30 mouse cellular contexts compared by ENCODE assay signal in genomic region chr4:82374560-82374959, GRCm38 (mm10).
DNase-seq lines count a peak whose midpoint lies in the region; ATAC-seq and TF ChIP-seq lines count a peak whose summit lies in the region.
"Had no signal": no experiment of that assay in that cellular context is flagged by ENCODE, and none has a peak within 500 bp of the region (broad histone marks: within the 10 kb centered on the region; RNA-seq: fewer than 3 reads in every experiment).

No protein-coding gene starts in this region.

- H3K27ac ChIP-seq in heart, embryonic 11.5 days (ENCODE audit: low read depth, low read length) = peak overlapping the region; percentile 29; the same call in 1 of the 2 replicates
- H3K27ac ChIP-seq in hindbrain, embryonic 13.5 days = peak overlapping the region; percentile 52; the same call in 1 of the 2 replicates
- no peak overlapping the region for H3K27ac ChIP-seq in hindbrain, embryonic 10.5 days
- H3K27ac ChIP-seq in stomach, embryonic 16.5 days (ENCODE audit: low read length) = peak overlapping the region; percentile 10; the same call in 1 of the 2 replicates
- H3K27ac ChIP-seq in stomach, postnatal 0 days (replicated peaks) = no peak overlapping the region
- H3K27ac ChIP-seq: forebrain, embryonic 10.5 days; hindbrain, embryonic 14.5 days; liver, embryonic 15.5 days; macrophage; midbrain, embryonic 12.5 days; neural tube, embryonic 12.5 days had no signal

- no peak for TF ChIP-seq CTCF in stomach, postnatal 0 days (IDR thresholded peaks at IDR 0.05; ENCODE audit: low read depth)

- no peak for DNase-seq in heart, adult 18-20 months
- DNase-seq in hindbrain, embryonic 10.5 days (ENCODE audit: low spot score) = no peak
- DNase-seq in stomach, postnatal 0 days (ENCODE audit: low spot score) = no peak
- no peak for DNase-seq in ovary, postnatal 10 days (ENCODE audit: low spot score)
- DNase-seq: adrenal gland, adult 8-10 months; B cell, adult 2 months; cerebellum, adult 11-12 months; cerebellum, postnatal 25 days; gastrocnemius, postnatal 25 days; kidney, adult 18-20 months; kidney, postnatal 4 days; liver; retina, postnatal 1 day; right cerebral cortex, postnatal 25 days; spleen, adult 18-20 months; thymus, postnatal 14 days had no signal

- H3K4me2 ChIP-seq in heart, embryonic 11.5 days = no peak overlapping the region
- H3K4me2 ChIP-seq in hindbrain, embryonic 13.5 days = no peak overlapping the region
- H3K4me2 ChIP-seq in stomach, embryonic 16.5 days (ENCODE audit: low read depth, low read length) = no peak overlapping the region
- H3K4me2 ChIP-seq in stomach, postnatal 0 days (replicated peaks; ENCODE audit: low read depth) = no peak overlapping the region
- H3K4me2 ChIP-seq: hindbrain, embryonic 14.5 days; liver, embryonic 15.5 days; midbrain, embryonic 12.5 days; neural tube, embryonic 12.5 days had no signal

- no peaks in the 10 kb centered on the region for H3K27me3 ChIP-seq in heart, embryonic 11.5 days (ENCODE audit: control insufficient read depth, insufficient read depth, low read length)
- H3K27me3 ChIP-seq in hindbrain, embryonic 13.5 days = no peaks in the 10 kb centered on the region
- H3K27me3 ChIP-seq in hindbrain, embryonic 10.5 days (ENCODE audit: insufficient read depth, poor library complexity, severe bottlenecking) = no peaks in the 10 kb centered on the region
- H3K27me3 ChIP-seq in stomach, embryonic 16.5 days (ENCODE audit: control insufficient read depth, insufficient read depth, low read length) = no peaks in the 10 kb centered on the region
- H3K27me3 ChIP-seq in stomach, postnatal 0 days (ENCODE audit: control insufficient read depth, insufficient read depth, low read length) = no peaks in the 10 kb centered on the region
- H3K27me3 ChIP-seq: CH12.LX; liver, embryonic 15.5 days; midbrain, embryonic 12.5 days; neural tube, embryonic 12.5 days; Patski had no signal

- H3K9ac ChIP-seq in heart, embryonic 11.5 days (ENCODE audit: low read depth, low read length) = no peak overlapping the region; the same call in 1 of the 2 replicates
- no peak overlapping the region for H3K9ac ChIP-seq in hindbrain, embryonic 13.5 days
- H3K9ac ChIP-seq in stomach, embryonic 16.5 days (ENCODE audit: low read length) = no peak overlapping the region
- H3K9ac ChIP-seq in stomach, postnatal 0 days (ENCODE audit: low read length) = no peak overlapping the region
- H3K9ac ChIP-seq: hindbrain, embryonic 14.5 days; liver, embryonic 15.5 days; midbrain, embryonic 12.5 days; neural tube, embryonic 12.5 days had no signal

- no peak overlapping the region for H3K4me3 ChIP-seq in heart, embryonic 11.5 days (ENCODE audit: low read depth, low read length)
- no peak overlapping the region for H3K4me3 ChIP-seq in hindbrain, embryonic 13.5 days
- H3K4me3 ChIP-seq in hindbrain, embryonic 10.5 days = no peak overlapping the region
- H3K4me3 ChIP-seq in stomach, embryonic 16.5 days (replicated peaks; ENCODE audit: low read length) = no peak overlapping the region
- no peak overlapping the region for H3K4me3 ChIP-seq in stomach, postnatal 0 days (ENCODE audit: low read depth, low read length)
- H3K4me3 ChIP-seq: forebrain, embryonic 10.5 days; liver, embryonic 15.5 days; midbrain, embryonic 12.5 days; neural tube, embryonic 12.5 days had no signal

- H3K4me1 ChIP-seq in heart, embryonic 11.5 days (ENCODE audit: control insufficient read depth, insufficient read depth, low read length) = peaks cover 3% of the 10 kb centered on the region
- H3K4me1 ChIP-seq in hindbrain, embryonic 13.5 days (replicated peaks) = peaks cover 12% of the 10 kb centered on the region
- no peaks in the 10 kb centered on the region for H3K4me1 ChIP-seq in hindbrain, embryonic 10.5 days (replicated peaks)
- H3K4me1 ChIP-seq in stomach, embryonic 16.5 days (ENCODE audit: control insufficient read depth, insufficient read depth, low read length) = peaks cover 4% of the 10 kb centered on the region
- no peaks in the 10 kb centered on the region for H3K4me1 ChIP-seq in stomach, postnatal 0 days (replicated peaks; ENCODE audit: control insufficient read depth, insufficient read depth)
- H3K4me1 ChIP-seq: liver, embryonic 15.5 days; midbrain, embryonic 12.5 days; neural tube, embryonic 12.5 days had no signal

- ATAC-seq in heart, embryonic 11.5 days (replicated peaks; ENCODE audit: insufficient number of reproducible peaks, low FRiP score, low TSS enrichment) = no peak
- no peak for ATAC-seq in hindbrain, embryonic 13.5 days (ENCODE audit: low FRiP score)
- no peak for ATAC-seq in stomach, embryonic 16.5 days (ENCODE audit: insufficient read depth, low FRiP score)
- ATAC-seq in stomach, postnatal 0 days (ENCODE audit: low FRiP score, low TSS enrichment) = no peak
- ATAC-seq: activated CD4-positive, CD25-positive, alpha-beta regulatory T cell, adult 4 months; inflammation-experienced regulatory T-cells, adult 6 months; Patski had no signal

- H3K36me3 ChIP-seq in heart, embryonic 11.5 days (ENCODE audit: control insufficient read depth, insufficient read depth, low read length) = peaks cover 5% of the 10 kb centered on the region; the same call in 1 of the 2 replicates
- no peaks in the 10 kb centered on the region for H3K36me3 ChIP-seq in hindbrain, embryonic 13.5 days
- no peaks in the 10 kb centered on the region for H3K36me3 ChIP-seq in hindbrain, embryonic 10.5 days
- no peaks in the 10 kb centered on the region for H3K36me3 ChIP-seq in stomach, embryonic 16.5 days (ENCODE audit: control insufficient read depth, insufficient read depth, low read length)
- H3K36me3 ChIP-seq in stomach, postnatal 0 days (ENCODE audit: control insufficient read depth, insufficient read depth, low read length) = no peaks in the 10 kb centered on the region; the same call in 1 of the 2 replicates
- H3K36me3 ChIP-seq: G1E; liver, embryonic 15.5 days; neural tube, embryonic 12.5 days had no signal

- no peak for TF ChIP-seq EP300 in stomach, postnatal 0 days (optimal IDR thresholded peaks at IDR 0.05)

- H3K9me3 ChIP-seq in heart, embryonic 11.5 days (replicated peaks; ENCODE audit: control insufficient read depth, low read length) = no peaks in the 10 kb centered on the region
- no peaks in the 10 kb centered on the region for H3K9me3 ChIP-seq in hindbrain, embryonic 13.5 days
- no peaks in the 10 kb centered on the region for H3K9me3 ChIP-seq in hindbrain, embryonic 10.5 days
- no peaks in the 10 kb centered on the region for H3K9me3 ChIP-seq in stomach, embryonic 16.5 days (replicated peaks; ENCODE audit: control insufficient read depth, low read length)
- H3K9me3 ChIP-seq in stomach, postnatal 0 days (ENCODE audit: control insufficient read depth, low read length) = no peaks in the 10 kb centered on the region
- H3K9me3 ChIP-seq: forebrain, embryonic 10.5 days; liver, embryonic 15.5 days; midbrain, embryonic 12.5 days; neural tube, embryonic 12.5 days had no signal

- 60% methylated on average over 5 of the region's 5 CpGs for WGBS in heart, embryonic 11.5 days (ENCODE audit: insufficient replicate concordance)
- 69% methylated on average over 5 of the region's 5 CpGs for WGBS in hindbrain, embryonic 13.5 days
- WGBS in hindbrain, embryonic 10.5 days = 66% methylated on average over 5 of the region's 5 CpGs
- 69% methylated on average over 5 of the region's 5 CpGs for WGBS in stomach, embryonic 16.5 days
- 68% methylated on average over 5 of the region's 5 CpGs for WGBS in stomach, postnatal 0 days

Comparison
In these comparisons a context has a peak if more than half of its experiments do, and no peak if none do; other contexts are left out.
1. H3K27ac ChIP-seq: peak in heart, embryonic 11.5 days (single experiment), hindbrain, embryonic 13.5 days (single experiment) and stomach, embryonic 16.5 days (single experiment); none in hindbrain, embryonic 10.5 days (single experiment) and stomach, postnatal 0 days (single experiment).